Mouse (Mus musculus) G1E-ER4 (cell line): Measurements from ENCODE around the gene Tmco3. TPM values are rescaled to one million over a fixed set of nuclear protein-coding genes. Genes with fewer than 3 reads are reported as not detected.

Source experiments
- GATA1 ChIP-seq: IDR thresholded peaks from one replicate; pipeline ENCODE4 v1.8.0; 2012; ENCODE audit warnings: low read length, inconsistent platforms
- polyA plus RNA-seq: library from polyadenylated mRNA; stranded (reverse); fragments of >175 nt; gene quantifications from 2 replicates; pipeline ENCODE4 v1.2.3, GENCODE M21; 2012

Gene Tmco3
- polyA plus RNA-seq, result 7.5 and 9.8 TPM in 2 replicates

- TF ChIP-seq GATA1, result no peak
Observed at GRCm38 (mm10) chr8:13287692-13288623, at the start of gene Tmco3, which contains the start of gene Dcun1d2. Gene Tmco3, plus strand, starts transcription at chr8:13288190. Gene Dcun1d2, minus strand, starts transcription at chr8:13288131.

DNA sequence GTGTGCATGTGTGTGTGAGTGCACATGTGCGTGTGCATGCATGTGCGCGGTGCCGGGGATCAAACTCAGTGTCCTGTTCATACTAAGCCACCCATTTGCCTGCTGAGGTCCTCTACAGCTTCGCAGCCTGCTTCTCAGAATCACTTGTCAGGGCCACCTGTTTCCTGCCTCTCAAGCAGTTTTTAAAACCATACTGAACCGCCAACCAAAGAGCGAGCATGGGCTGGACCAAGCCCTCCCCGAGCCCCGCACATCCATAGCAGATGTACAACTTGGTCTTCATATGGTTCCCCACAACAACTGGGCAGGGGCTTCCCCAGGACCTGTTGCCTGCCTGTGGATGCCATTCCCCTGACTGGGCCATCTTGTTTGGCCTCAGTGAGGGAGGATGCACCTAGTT, 47.9 kb upstream of the Tmco3 start:
- TF ChIP-seq GATA1, result no peak

DNA sequence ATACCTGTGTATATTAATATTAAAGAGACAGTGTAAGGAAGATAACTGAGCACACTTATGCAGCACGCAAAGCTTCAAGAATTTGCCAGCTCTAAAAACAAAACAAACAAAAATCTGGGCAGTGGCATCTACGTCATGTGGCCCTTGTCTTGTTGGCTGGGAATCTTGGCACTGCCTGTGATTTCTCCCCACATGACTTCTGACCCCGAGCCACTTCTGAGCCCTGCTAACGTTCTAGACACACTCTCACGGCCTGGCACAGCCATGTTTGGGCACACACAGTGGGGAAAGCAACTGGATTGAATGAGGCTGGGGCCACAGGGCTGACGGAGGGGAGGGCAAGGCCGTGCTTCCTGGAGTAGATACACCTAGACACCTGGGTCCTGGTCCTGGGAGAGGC, 47.3 kb upstream of the Tmco3 start:
- no peak for TF ChIP-seq GATA1

DNA sequence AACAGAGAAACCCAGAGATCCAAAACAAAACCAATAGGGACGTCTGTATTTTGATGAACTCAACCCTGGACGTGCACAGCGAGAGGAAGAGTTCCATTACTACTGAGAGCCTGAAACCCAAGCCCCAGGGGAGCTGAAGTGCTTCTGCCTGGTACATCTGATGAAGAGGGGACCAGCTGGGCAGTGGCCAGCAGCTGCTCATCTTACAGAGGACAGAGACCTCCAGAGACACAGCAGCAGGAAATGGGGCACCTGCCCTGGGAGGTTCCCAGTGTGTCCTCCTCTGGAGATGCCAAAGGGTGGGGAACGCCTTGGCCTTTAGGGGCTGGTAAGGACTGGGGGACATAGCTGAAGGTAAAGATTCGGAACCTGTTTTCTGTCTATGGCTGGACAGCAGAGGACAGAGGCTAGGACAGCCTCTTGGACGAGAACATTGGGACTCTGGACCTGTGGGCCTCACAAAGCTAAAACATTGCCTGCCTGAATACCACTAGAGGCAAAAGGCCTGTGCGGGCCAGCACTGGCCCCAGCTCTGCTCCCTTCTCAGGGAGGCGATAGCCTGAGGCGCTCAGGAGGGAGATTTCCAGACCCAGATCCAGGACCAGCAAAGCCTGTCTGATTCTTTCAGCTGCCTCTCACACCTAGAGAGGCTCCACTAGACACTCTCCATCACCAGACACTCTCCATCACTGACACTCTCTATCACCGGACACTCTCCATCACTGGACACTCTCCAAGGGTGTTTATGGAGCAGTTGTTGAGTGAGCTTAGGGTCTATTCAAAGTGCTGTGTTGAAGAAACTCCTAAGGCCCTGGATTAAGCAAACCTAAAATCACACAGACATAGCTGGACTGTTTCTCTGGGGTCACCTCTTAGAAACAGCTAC, 44.8 kb upstream of the Tmco3 start:
- no peak for TF ChIP-seq GATA1

GRCm38 (mm10) chr8:13244343-13244880, 43.6 kb upstream of the Tmco3 start:
- TF ChIP-seq GATA1, result no peak

GRCm38 (mm10) chr8:13252837-13253236, 35.2 kb upstream of the Tmco3 start:
- no peak for TF ChIP-seq GATA1

DNA sequence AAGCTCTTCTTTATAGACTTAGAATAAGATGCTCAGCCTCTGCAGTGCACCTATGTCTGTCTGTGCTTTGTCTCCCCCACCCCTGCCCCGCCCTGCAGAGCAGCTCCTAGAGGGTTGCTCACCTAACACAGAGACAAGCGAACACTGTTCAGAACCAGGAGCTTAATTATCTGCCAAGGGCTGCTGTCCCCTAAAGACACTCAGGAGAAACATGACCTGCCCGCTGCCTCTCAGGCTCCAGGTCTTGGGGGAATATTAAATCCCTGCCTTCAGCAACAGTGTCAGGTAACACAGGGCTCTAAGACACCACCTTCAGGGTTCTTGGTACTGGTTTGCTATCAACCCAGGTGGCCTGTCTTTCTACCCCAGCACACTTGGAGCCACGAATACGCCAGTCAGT, 34.6 kb upstream of the Tmco3 start:
- no peak for TF ChIP-seq GATA1

DNA sequence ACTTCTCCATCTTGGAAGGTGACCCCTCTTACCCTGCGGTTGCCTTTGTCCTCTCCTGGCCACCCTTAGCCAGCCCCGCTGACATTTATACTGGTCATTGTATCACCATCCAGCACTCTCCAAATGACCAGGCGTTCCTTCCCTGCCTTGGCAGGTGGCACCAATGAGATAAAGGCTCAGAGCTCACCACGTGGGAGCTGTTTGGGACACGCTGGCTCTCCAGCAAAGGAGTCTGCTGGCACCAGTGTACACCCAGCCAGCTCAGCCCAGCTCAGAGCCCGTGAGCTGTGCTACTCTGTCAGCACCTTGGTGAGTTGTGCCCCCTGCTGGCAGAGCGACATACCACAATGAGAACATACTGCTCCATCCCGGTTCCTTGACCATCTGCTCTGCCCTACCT, 34.0 kb upstream of the Tmco3 start, which contains the start of gene Adprhl1:
Gene Adprhl1, minus strand, starts transcription at position 144 of the 400 bp plus-strand sequence.
- TF ChIP-seq GATA1, result no peak

DNA sequence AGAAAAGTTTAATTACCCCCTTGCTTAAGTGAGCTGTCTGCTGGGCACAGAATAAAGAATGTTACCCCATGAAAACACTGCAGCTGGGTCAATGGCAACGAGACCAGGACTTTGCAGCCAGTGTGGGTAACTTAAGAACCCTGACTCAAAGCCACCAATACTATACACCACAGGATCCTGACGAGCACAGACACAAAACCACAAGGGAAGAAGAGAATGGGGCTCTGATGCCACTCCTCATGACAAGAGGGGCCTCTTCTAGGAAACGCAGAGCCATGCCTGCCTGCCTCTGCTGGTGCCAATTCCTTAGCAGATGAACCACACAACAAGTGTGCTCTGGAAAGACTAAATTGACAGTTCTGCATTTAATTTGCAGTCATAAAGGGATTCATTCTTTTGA, 24.6 kb upstream of the Tmco3 start:
- no peak for TF ChIP-seq GATA1

- TF ChIP-seq GATA1, result no peak
Observed at GRCm38 (mm10) chr8:13267566-13267965, 20.4 kb upstream of the Tmco3 start.

- TF ChIP-seq GATA1, result no peak
Observed at GRCm38 (mm10) chr8:13272834-13273233, 15.2 kb upstream of the Tmco3 start.

DNA sequence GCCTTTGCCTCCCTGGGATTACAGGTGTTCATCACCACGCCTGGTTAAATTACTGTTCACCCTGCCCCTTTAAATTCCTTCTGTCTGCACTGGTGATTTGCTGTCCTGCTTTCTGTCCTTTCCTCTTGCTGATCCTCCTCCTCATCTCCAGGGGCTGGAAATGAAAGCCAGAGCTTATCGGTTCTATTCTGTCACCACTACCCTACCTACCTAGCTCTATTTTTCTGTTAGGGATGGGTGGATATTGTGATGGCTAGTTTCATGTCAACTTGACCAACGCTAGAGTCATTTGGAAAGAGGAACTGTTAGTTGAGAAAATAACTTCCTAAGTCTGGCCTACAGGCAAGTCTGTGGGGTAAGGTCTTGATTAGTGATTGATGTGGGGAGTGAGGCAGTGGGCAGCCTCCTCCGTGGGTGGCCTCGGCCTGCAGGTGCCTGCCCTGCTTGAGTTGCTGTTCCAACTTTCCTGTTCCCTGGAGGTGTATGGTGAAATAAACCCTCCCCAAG, 11.0 kb upstream of the Tmco3 start:
- TF ChIP-seq GATA1, result no peak

DNA sequence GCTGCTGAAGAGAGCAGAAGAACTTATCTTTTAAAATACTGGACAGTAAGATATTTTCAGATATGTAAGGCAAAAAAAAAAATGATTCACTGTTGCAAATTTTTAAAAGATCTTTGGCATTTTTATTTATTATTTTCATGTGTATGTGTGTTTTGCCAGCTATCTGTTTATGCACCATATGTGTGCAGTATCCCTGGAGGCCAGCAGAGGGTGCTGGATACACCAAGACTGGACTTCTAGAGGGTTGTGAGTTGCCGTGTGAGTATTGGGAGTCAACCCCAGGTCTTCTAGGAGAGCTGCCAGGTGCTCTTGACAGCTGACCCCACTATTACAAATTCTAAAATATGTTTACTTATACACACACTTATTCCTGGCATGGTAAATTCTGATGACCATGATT, 4.8 kb upstream of the Tmco3 start:
- no peak for TF ChIP-seq GATA1

DNA sequence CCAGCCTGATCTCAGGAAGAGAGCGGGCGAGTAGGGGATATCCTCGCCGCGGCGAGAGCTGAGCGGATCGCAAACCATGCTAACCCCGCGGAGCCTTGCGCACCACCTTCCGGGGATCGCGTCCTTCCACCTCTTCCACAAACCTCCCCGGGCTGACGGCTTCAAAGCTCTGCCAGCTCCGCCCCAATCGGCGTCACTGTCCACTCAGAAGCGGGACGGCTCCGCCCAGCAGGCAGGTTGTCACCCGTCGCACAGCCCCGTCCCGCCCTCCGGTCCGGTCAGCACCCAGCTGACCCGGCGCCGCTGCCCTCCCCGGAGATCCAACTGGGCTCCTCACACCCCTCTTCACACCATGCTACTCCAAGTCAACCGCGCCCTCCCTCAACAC, 692 bp upstream of the Tmco3 start:
- TF ChIP-seq GATA1, result no peak

DNA sequence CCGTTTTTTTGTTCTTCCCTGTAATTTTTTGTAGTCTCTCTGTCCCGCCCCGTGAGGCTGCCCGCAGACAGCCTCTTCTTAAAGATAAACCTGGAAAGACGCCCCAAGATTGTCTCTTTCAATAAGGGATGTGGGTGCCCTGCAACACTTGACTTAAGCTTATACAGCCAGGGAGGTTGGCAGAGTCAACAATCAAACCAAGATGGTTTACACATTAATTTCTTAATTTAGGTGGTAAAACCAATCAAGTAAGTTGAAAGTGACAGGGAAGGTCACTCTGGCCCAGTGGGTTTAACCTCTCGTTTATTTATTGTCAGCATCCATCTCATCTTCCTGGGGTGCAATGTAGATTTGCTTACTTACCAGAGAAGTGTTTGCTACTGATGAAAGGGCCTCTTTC, 656 bp downstream of the Tmco3 start:
- TF ChIP-seq GATA1, result no peak

DNA sequence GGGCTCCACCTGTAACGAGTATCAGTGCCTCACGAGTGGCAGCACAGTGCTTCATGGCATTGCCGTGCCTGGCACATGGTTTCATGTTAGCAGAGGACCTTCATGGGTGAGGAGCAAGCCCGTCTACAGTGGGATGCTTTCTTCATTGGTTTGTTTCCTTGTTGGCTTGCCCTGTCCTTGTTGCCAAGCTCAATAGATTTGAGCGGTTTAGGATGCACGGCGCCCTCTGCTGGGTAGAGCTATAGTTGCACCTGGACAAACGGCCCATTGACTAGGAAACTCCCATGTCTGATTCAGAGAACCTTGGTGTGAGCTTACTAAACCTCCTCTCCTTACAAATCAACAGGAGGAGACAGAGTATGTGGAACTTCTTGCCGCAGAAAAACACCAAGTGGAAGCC, 4.4 kb downstream of the Tmco3 start:
- TF ChIP-seq GATA1, result no peak
